Mouse (Mus musculus) lung, embryonic 16.5 days (tissue): Measurements from ENCODE around the gene Shq1. TPM values are rescaled to one million over a fixed set of nuclear protein-coding genes. Genes with fewer than 3 reads are reported as not detected.

ENCODE experiments used
- ATAC-seq: fragments of 200-750 bp; cut with Nextera tagmentation; 2 replicates; pipeline ENCODE4 v1.8.0; 2017; ENCODE audit warnings: low read depth, mild to moderate bottlenecking, moderate library complexity
- H3K27ac ChIP-seq: fragments of 300-500 bp; sonication (generic); 2 replicates; pipeline ENCODE4 v1.5.1; 2014; ENCODE audit warnings: mild to moderate bottlenecking, control low read depth, low read length
- H3K27me3 ChIP-seq: fragments of 300-500 bp; sonication (generic); 2 replicates; pipeline ENCODE4 v1.6.1; 2014; ENCODE audit warnings: low read depth, low read length, mixed read lengths; ENCODE audit not compliant: control insufficient read depth, insufficient read depth
- H3K36me3 ChIP-seq: fragments of 300-500 bp; sonication (generic); 2 replicates; pipeline ENCODE4 v1.6.1; 2014; ENCODE audit warnings: low read length; ENCODE audit not compliant: control insufficient read depth, insufficient read depth
- H3K4me1 ChIP-seq: fragments of 300-500 bp; sonication (generic); replicated peaks from 2 replicates; pipeline ENCODE4 v1.6.1; 2014; ENCODE audit warnings: low read length, mixed read lengths; ENCODE audit not compliant: control insufficient read depth, insufficient read depth
- H3K4me2 ChIP-seq: fragments of 300-500 bp; sonication (generic); 2 replicates; pipeline ENCODE4 v1.6.1; 2014; ENCODE audit warnings: low read depth, low read length, control low read depth
- H3K4me3 ChIP-seq: fragments of 300-500 bp; sonication (generic); 2 replicates; pipeline ENCODE4 v1.5.1; 2014; ENCODE audit warnings: mild to moderate bottlenecking, low read length, control low read depth
- H3K9ac ChIP-seq: fragments of 300-500 bp; sonication (generic); 2 replicates; pipeline ENCODE4 v1.6.1; 2014; ENCODE audit warnings: low read length, control low read depth
- H3K9me3 ChIP-seq: fragments of 300-500 bp; sonication (generic); 2 replicates; pipeline ENCODE4 v1.6.1; 2016; ENCODE audit warnings: low read length; ENCODE audit not compliant: control insufficient read depth
- WGBS: fragments of 180-500 bp; shearing (Covaris S2); extraction: QIAGEN DNeasy Blood & Tissue Kit; methylation state at CpG from one replicate; pipeline ENCODE4 v1.1.7; 2014; 5-methylcytosine and 5-hydroxymethylcytosine counted together
- polyA plus RNA-seq: library from polyadenylated mRNA; unstranded; fragments of >200 nt; fragmentation: Nextera tagmentation; extraction: Ambion mirVana; gene quantifications from 2 replicates; pipeline ENCODE4 v1.2.1, GENCODE M21; 2015

The Shq1 gene
- 15.8 and 17.8 TPM in 2 replicates for polyA plus RNA-seq

DNA sequence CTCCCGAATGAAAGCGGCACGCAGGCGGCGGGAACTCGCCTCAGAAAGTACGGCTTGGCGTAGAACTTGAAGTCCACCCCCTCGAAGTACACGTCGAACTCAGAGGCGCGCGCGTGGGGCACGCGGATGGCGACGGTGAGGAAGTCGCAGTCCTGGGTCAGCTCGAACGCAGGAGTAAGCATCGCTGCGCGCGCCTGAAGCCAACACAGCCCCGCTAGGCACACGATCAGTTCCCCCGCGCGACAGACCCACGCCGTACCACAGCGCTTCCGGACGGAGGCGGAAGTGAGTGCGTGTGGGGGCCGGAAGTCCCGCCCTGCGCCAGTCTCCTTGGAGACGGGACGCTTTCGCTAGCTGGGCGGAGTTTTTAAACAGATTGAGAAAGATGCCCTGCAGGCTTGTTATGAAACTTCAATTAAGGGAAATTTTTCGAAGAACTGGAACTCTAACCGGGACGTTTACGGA is at the start of gene Shq1:
TSS of gene Shq1 (minus strand) at position 278 of the 465 bp plus-strand sequence.
- Histone ChIP-seq H3K9ac (peak within 1 kb of the TSS; percentile 71), H3K4me1 (peaks cover 6% of the 10 kb centered on the region; the same call in 1 of the 2 replicates), H3K27me3 (no peaks in the 10 kb centered on the region), H3K9me3 (no peaks in the 10 kb centered on the region), H3K4me3 (peak within 1 kb of the TSS; percentile 69), H3K27ac (no peak within 1 kb of the TSS), H3K4me2 (peak within 1 kb of the TSS; percentile 92), H3K36me3 (no peaks in the 10 kb centered on the region)
- WGBS = under 1% methylated on average over 49 of the region's 49 CpGs
- ATAC-seq = peak; percentile 96

DNA sequence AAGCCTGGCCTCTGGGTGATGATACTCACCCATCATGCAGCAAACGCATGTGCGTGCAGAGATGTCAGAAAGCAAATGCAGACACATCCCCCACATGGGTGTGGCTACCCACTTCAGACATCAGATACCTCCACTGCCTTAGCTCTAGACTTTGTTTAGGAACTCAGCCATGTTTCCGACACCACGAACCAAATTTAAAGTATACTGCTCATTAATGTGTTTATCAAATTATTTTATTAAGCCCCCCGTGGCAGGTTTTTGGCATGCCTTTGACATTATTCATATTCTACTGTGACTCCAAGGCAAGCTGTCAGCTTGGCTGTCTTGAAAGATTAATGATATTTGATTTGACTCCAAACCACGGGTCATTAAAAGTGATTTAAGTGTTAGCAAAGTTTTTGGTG is 49.1 kb upstream of the Shq1 start:
- Histone ChIP-seq H3K4me3 (no peak overlapping the region), H3K4me1 (peaks cover 3% of the 10 kb centered on the region), H3K27me3 (no peaks in the 10 kb centered on the region), H3K27ac (no peak overlapping the region), H3K4me2 (no peak overlapping the region), H3K36me3 (no peaks in the 10 kb centered on the region), H3K9ac (no peak overlapping the region), H3K9me3 (no peaks in the 10 kb centered on the region)
- ATAC-seq = no peak
- 34% methylated on average over 6 of the region's 6 CpGs for WGBS

DNA sequence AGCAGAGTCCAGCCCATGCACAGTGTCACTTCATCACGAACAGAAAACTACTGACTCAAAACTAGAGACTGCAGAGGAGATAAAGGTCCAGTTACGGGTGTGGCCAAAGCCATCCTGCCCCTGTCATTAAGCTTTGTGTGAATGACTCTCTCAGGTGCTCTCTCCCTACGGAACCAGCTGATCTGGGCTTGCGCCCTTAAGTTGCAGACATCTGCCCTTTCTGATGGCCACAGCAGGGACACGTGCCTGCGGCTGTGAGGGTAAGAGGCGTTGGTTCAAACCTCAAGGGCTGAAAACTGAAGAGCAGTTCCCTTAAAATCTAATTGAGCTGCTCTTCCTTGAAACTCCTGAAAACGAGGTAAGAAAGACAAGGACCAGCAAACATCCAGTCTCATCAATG is 45.9 kb upstream of the Shq1 start:
- 61% methylated on average over 8 of the region's 8 CpGs for WGBS
- no peak for ATAC-seq
- peak overlapping the region; percentile 34; the same call in 1 of the 2 replicates for H3K27ac ChIP-seq

DNA sequence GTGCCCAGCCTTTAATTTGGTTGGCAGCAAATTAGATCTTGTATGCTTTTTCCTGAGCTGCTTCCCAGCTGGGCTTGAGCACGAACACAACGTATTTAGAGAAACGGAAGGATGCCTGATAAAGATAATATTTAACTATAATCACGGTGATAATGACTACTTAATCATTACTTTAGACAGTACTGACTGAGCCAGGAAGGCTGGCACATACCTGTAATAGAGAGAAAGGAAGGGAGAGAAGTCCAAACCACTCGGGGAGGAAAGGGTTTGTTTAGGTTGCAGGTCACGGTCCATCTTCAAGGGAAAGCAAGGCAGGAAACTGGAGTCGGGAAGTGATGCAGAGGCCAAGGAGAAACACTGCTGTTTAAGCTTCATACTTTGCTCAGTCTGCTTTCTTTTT is 45.2 kb upstream of the Shq1 start:
- WGBS = 44% methylated on average over 7 of the region's 7 CpGs
- H3K36me3 ChIP-seq = no peaks in the 10 kb centered on the region
- H3K4me2 ChIP-seq = no peak overlapping the region
- H3K4me3 ChIP-seq = no peak overlapping the region
- H3K27me3 ChIP-seq = no peaks in the 10 kb centered on the region
- H3K4me1 ChIP-seq = peaks cover 5% of the 10 kb centered on the region
- H3K27ac ChIP-seq = peak overlapping the region; percentile 34; the same call in 1 of the 2 replicates
- no peak overlapping the region for H3K9ac ChIP-seq
- ATAC-seq = peak; percentile 55
- H3K9me3 ChIP-seq = no peaks in the 10 kb centered on the region

More for the DNA sequence above, 45.9 kb upstream of the Shq1 start:
- Histone ChIP-seq H3K36me3 (no peaks in the 10 kb centered on the region), H3K27me3 (no peaks in the 10 kb centered on the region), H3K4me2 (no peak overlapping the region), H3K4me1 (peaks cover 5% of the 10 kb centered on the region), H3K9ac (no peak overlapping the region), H3K9me3 (no peaks in the 10 kb centered on the region), H3K4me3 (no peak overlapping the region)

DNA sequence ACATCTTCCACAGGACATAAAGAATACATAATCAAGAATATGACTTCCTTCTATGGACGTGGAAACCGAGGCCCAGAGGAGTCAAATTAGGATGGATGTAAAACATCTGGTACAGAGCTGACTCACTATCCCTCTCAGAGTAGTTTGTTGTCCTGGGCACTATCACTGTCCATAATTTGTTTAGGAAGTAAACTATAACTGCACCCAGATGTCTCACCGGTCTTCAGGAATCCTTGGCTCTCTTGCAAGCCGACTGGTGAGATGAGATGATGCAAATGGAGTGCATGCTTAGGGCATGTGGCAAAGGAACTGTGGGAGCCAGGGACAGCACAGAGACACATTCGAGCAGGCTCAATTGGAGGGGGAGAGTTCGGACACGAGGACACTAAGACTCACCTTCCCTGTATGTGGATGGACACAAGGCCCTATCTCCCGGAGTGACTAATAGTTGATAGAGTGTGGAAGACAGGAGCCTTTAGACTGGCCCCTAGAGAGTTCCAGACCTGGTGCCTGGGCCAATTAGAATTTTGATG is 44.4 kb upstream of the Shq1 start:
- no peaks in the 10 kb centered on the region for H3K27me3 ChIP-seq
- WGBS = 53% methylated on average over 8 of the region's 8 CpGs
- H3K9ac ChIP-seq = no peak overlapping the region
- peak overlapping the region; percentile 4; the same call in 1 of the 2 replicates for H3K27ac ChIP-seq
- H3K36me3 ChIP-seq = no peaks in the 10 kb centered on the region
- H3K4me3 ChIP-seq = no peak overlapping the region
- no peaks in the 10 kb centered on the region for H3K9me3 ChIP-seq
- no peak overlapping the region for H3K4me2 ChIP-seq
- peak; percentile 29; the same call in 1 of the 2 replicates for ATAC-seq
- peaks cover 5% of the 10 kb centered on the region for H3K4me1 ChIP-seq

DNA sequence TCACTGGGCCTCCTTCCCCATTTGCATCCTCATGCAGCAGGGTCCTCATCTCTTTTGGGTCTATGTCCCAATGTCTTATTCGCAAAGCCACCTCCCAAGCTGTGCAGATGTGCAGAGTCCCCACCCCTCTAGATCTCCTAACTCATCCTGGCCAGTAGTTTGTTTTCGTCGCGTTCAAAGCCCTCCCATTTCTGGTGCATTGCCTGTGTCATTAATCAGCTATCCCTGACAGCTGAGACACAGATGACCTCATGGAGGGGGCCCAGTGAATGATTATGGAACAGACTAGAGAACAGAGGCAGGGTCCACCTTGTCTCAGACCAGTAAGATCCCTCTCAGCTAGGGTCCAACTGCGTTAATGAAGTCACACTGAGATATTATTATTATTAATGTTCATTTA is 39.9 kb upstream of the Shq1 start:
- 67% methylated on average over 5 of the region's 5 CpGs for WGBS
- H3K9me3 ChIP-seq = no peaks in the 10 kb centered on the region
- H3K4me3 ChIP-seq = no peak overlapping the region
- H3K27ac ChIP-seq = no peak overlapping the region
- no peaks in the 10 kb centered on the region for H3K36me3 ChIP-seq
- no peak overlapping the region for H3K9ac ChIP-seq
- H3K4me1 ChIP-seq = peaks cover 8% of the 10 kb centered on the region; the same call in 1 of the 2 replicates
- H3K27me3 ChIP-seq = no peaks in the 10 kb centered on the region
- no peak for ATAC-seq
- H3K4me2 ChIP-seq = no peak overlapping the region

DNA sequence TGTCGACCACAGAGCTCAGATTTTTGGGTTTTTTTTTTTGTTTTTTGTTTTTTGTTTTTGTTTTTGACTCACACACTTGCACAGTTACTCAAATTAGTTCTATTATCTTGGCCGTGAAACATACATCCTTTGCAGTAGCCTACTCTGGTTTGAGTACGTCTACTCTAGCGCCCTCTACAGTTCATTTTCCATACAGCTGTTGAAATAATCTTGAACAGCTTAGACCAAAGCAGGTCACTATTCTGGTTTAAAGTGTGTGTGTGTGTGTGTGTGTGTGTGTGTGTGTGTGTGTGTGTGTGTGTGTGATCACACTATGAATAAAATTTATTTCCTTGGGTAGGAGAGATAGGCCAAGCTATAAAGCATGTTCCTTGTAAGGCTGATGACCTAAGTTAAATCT is 39.2 kb upstream of the Shq1 start:
- Histone ChIP-seq H3K27ac (no peak overlapping the region), H3K4me3 (no peak overlapping the region), H3K4me1 (peaks cover 9% of the 10 kb centered on the region; the same call in 1 of the 2 replicates), H3K9ac (no peak overlapping the region), H3K36me3 (no peaks in the 10 kb centered on the region), H3K9me3 (no peaks in the 10 kb centered on the region), H3K27me3 (peaks cover under 1% of the 10 kb centered on the region; the same call in 1 of the 2 replicates), H3K4me2 (no peak overlapping the region)
- ATAC-seq = no peak
- WGBS = 31% methylated on average over 4 of the region's 4 CpGs

DNA sequence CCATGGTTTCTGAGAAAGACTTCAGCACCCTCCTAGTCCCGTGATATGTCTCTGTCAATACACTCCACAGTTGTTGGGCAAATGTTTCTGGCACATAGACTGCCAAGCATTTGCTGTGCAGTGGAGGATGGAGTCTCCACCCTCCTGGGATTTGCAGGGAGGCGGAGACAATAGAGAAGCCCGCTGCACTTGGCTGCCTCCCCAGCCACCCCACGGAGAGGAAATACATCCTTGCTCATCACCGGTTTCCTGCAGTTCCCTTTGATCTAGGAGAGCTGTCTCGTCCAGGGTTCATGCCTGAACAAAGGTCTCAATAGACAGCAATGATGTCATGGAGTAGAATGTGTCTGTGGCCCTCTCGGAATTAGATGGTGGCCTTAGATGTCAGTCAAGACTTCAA is 38.5 kb upstream of the Shq1 start:
- Histone ChIP-seq H3K4me3 (no peak overlapping the region), H3K9me3 (no peaks in the 10 kb centered on the region), H3K4me2 (no peak overlapping the region), H3K4me1 (peaks cover 10% of the 10 kb centered on the region; the same call in 1 of the 2 replicates), H3K9ac (no peak overlapping the region), H3K27me3 (peaks cover 6% of the 10 kb centered on the region), H3K27ac (no peak overlapping the region), H3K36me3 (no peaks in the 10 kb centered on the region)
- ATAC-seq = peak; percentile 61
- 22% methylated on average over 7 of the region's 7 CpGs for WGBS

DNA sequence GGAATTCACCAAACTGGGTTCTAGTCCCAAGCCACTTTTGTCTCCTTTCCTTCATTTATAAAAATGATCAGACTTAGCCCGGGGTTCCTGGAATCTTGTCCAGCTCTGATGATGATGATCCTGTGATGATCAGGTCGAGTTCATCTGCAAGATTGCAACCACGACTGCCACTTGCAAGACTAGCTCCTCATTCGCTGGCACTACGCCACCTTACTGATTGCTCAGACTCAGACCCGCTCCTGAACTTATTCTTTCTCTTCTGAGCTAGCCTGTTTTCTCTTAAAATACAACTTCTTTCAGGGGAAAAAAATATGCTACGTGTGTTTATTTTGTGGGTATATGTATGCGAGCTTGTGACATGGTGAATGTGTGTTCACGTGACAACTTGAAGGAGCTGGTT is 38.0 kb upstream of the Shq1 start:
- Histone ChIP-seq H3K4me2 (no peak overlapping the region), H3K27ac (no peak overlapping the region), H3K9me3 (no peaks in the 10 kb centered on the region), H3K27me3 (peaks cover 10% of the 10 kb centered on the region), H3K4me1 (peaks cover 13% of the 10 kb centered on the region), H3K36me3 (no peaks in the 10 kb centered on the region), H3K9ac (no peak overlapping the region), H3K4me3 (no peak overlapping the region)
- 58% methylated on average over 9 of the region's 9 CpGs for WGBS
- ATAC-seq = no peak
